Mouse (Mus musculus) kidney, postnatal 0 days (tissue): ENCODE results near the gene Wars2. TPM values are rescaled to one million over a fixed set of nuclear protein-coding genes. Genes with fewer than 3 reads are reported as not detected.

Experiments used
- ATAC-seq: fragments of 200-750 bp; cut with Nextera tagmentation; replicated peaks from 2 replicates; pipeline ENCODE4 v1.8.0; 2017; ENCODE audit warnings: low read depth, moderate number of reproducible peaks, moderate TSS enrichment, moderate library complexity; ENCODE audit not compliant: low FRiP score
- DNase-seq: peaks from one replicate; pipeline ENCODE4 v3.0.0-alpha.2; 2016; ENCODE audit warnings: low spot score
- H3K27ac ChIP-seq: fragments of 300-500 bp; sonication (generic); 2 replicates; pipeline ENCODE4 v1.5.1; 2014; ENCODE audit warnings: mild to moderate bottlenecking
- H3K27me3 ChIP-seq: fragments of 300-500 bp; sonication (generic); 2 replicates; pipeline ENCODE4 v1.6.1; 2014; ENCODE audit warnings: low read length, mixed read lengths; ENCODE audit not compliant: insufficient read depth
- H3K36me3 ChIP-seq: fragments of 300-500 bp; sonication (generic); 2 replicates; pipeline ENCODE4 v1.6.1; 2014; ENCODE audit warnings: low read length, mixed read lengths; ENCODE audit not compliant: insufficient read depth
- H3K4me1 ChIP-seq: fragments of 300-500 bp; sonication (generic); replicated peaks from 2 replicates; pipeline ENCODE4 v1.6.1; 2014; ENCODE audit warnings: antibody characterized with exemption, low read length, mixed read lengths; ENCODE audit not compliant: insufficient read depth
- H3K4me2 ChIP-seq: fragments of 300-500 bp; sonication (generic); 2 replicates; pipeline ENCODE4 v1.6.1; 2014; ENCODE audit warnings: mild to moderate bottlenecking, low read length, moderate library complexity, mixed read lengths
- H3K4me3 ChIP-seq: fragments of 300-500 bp; sonication (generic); replicated peaks from 2 replicates; pipeline ENCODE4 v1.5.1; 2014; ENCODE audit warnings: low read depth, low read length
- H3K9ac ChIP-seq: fragments of 300-500 bp; sonication (generic); 2 replicates; pipeline ENCODE4 v1.6.1; 2014; ENCODE audit warnings: low read depth, low read length
- H3K9me3 ChIP-seq: fragments of 300-500 bp; sonication (generic); replicated peaks from 2 replicates; pipeline ENCODE4 v1.6.1; 2016; ENCODE audit warnings: low read length, inconsistent platforms, mixed read lengths
- CTCF ChIP-seq: IDR thresholded peaks from 2 replicates; pipeline ENCODE4 v1.5.1; 2016; ENCODE audit warnings: antibody characterized with exemption, low read depth, mild to moderate bottlenecking, moderate library complexity
- WGBS: fragments of 180-500 bp; shearing (Covaris S2); extraction: QIAGEN DNeasy Blood & Tissue Kit; methylation state at CpG from one replicate; pipeline ENCODE4 v1.1.7; 2014; 5-methylcytosine and 5-hydroxymethylcytosine counted together
- polyA plus RNA-seq: library from polyadenylated mRNA; unstranded; fragments of >200 nt; fragmentation: Nextera tagmentation; extraction: Ambion mirVana; gene quantifications from 2 replicates; pipeline ENCODE4 v1.2.1, GENCODE M21; 2015

Wars2 gene
- polyA plus RNA-seq, 1 experiment from 2014 or later: 6.4 TPM

DNA sequence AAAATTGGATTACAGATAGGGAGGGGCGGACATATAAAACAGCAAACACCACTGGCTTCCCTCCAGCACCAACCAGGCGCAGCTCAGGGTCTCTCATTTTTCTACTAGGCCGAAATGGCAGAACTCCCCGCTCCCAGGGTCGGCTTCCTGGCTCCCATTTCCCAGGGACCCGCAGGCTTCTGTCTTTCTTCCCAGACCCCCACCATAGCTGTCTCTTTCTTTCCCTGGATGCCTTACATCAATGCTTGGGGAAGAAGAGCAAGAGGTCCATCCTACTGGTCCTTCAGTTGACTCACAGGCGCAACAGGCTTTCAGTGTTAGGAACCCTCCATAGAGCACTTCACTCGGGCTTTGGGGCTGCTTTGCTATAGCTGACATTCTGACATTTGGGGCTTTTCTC lies 101.6 kb downstream of the Wars2 start:
- no peak overlapping the region for H3K4me2 ChIP-seq
- H3K27me3 ChIP-seq: peaks cover 70% of the 10 kb centered on the region
- no peaks in the 10 kb centered on the region for H3K36me3 ChIP-seq
- TF ChIP-seq CTCF: no peak
- H3K9me3 ChIP-seq: no peaks in the 10 kb centered on the region
- no peak for DNase-seq
- H3K27ac ChIP-seq: no peak overlapping the region
- ATAC-seq: no peak
- no peak overlapping the region for H3K4me3 ChIP-seq
- H3K4me1 ChIP-seq: no peaks in the 10 kb centered on the region
- H3K9ac ChIP-seq: no peak overlapping the region
- WGBS: 3% methylated on average over 8 of the region's 8 CpGs

DNA sequence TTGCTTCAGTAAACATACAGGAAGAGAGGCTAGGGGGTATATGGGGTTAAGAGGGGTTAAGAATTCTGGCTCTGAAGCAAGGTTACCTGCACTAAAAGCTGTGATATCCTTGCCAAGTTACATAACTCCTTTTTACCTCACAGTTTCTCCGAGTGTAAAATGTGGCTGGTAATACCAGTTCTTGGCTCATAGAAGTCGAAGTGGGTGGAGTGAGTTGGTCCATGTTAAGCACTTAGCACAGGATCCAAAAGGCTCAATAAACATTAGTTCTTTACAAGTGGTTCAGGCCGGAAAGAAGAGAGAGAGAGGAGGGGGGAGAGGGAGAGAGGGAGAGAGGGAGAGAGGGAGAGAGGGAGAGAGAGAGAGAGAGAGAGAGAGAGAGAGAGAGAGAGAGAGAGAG lies 104.5 kb downstream of the Wars2 start:
- Histone ChIP-seq H3K27ac (no peak overlapping the region), H3K4me1 (no peaks in the 10 kb centered on the region), H3K27me3 (peaks cover 72% of the 10 kb centered on the region), H3K9ac (no peak overlapping the region), H3K4me3 (no peak overlapping the region), H3K4me2 (no peak overlapping the region), H3K36me3 (no peaks in the 10 kb centered on the region), H3K9me3 (no peaks in the 10 kb centered on the region)
- ATAC-seq (no peak), DNase-seq (no peak)
- WGBS: 4% methylated on average over 3 of the region's 3 CpGs
- no peak for TF ChIP-seq CTCF

DNA sequence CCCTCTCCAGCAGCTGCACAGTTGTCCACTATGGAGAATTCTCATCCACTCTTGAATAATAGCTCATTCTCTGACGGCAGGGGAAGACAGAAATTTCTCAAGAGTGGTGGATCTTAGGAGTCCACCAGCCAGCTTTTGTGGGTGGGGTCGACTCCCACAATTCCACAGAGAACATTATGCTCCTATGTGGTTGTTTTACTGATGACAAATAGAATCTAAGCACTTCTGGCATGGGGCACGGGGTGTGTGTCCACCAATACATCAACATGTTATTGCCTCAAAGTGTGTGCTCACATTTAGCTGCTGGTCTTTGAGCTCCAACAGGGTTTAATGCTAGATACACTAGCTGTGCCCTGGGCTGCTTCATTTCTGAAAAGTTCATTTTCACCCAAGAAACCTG lies 105.8 kb downstream of the Wars2 start:
- Histone ChIP-seq H3K27ac (no peak overlapping the region), H3K4me1 (no peaks in the 10 kb centered on the region), H3K4me3 (no peak overlapping the region), H3K4me2 (no peak overlapping the region), H3K9me3 (no peaks in the 10 kb centered on the region), H3K27me3 (peaks cover 80% of the 10 kb centered on the region), H3K36me3 (no peaks in the 10 kb centered on the region), H3K9ac (no peak overlapping the region)
- no peak for DNase-seq
- no peak for ATAC-seq
- no peak for TF ChIP-seq CTCF
- 25% methylated on average over 3 of the region's 3 CpGs for WGBS

DNA sequence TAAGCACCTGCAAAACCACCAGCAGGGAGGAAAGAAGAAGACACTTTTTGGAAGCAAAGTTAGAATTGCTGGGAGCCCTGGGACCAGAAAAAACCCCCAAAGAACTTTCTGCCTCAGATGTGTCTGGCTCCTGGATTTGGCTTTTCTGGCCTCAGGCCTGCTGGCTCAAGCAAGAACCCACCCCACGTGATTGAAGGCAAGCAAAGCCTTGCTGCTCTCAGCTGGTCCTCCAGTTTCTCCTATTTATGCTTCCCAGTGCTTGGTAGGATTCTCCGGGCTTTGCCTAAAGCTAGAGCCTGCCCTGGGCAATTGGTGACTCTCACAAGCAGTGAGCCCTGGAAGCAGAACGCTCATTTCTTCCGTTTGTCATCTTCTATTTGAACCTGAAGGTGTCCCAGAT lies 106.7 kb downstream of the Wars2 start:
- Histone ChIP-seq H3K27ac (no peak overlapping the region), H3K9me3 (no peaks in the 10 kb centered on the region), H3K4me3 (no peak overlapping the region), H3K4me2 (no peak overlapping the region), H3K27me3 (peaks cover 85% of the 10 kb centered on the region), H3K9ac (no peak overlapping the region), H3K36me3 (no peaks in the 10 kb centered on the region), H3K4me1 (no peaks in the 10 kb centered on the region)
- ATAC-seq (no peak), DNase-seq (no peak)
- no peak for TF ChIP-seq CTCF
- 3% methylated on average over 4 of the region's 4 CpGs for WGBS

DNA sequence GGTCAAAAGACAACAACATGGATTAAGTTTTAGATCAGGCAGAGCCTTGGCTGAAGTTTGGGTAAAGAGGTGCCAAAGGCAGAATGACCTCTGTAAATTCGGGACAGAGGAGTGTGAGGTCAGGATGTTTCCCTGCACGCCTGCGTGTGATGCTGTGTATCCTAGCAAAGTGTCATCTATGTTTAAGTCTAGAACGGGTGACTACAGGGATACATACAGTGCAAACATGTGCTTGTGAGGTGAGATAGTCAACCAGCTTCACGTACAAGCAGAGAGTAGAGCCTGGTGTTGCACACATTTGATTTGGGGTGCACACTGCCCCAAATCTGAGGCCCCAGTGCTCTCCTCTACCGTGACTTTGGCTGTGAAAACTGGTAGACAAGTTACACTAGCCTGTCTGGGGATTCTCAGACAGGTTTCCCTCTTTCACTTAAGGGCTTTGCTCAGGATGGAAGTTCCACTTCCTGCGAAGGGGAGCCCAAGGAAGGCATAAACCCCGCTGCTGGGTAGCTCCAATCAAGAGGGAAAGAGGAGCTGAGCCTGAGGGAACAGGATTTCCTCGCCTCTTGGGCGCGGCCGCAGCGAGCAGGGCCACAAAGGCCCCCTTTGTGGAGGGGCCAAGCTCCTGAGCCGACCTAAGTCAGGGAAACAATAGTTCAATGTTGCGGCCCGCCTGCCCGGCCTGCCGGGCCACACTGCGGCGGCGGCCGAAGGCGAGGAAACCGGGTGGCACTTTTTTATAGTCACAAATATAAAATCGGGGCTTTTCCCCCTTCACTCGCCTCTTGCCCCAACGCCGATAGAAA lies 107.3 kb downstream of the Wars2 start:
- no peaks in the 10 kb centered on the region for H3K36me3 ChIP-seq
- no peak overlapping the region for H3K27ac ChIP-seq
- no peaks in the 10 kb centered on the region for H3K4me1 ChIP-seq
- no peak overlapping the region for H3K4me2 ChIP-seq
- DNase-seq (no peak), ATAC-seq (no peak)
- H3K27me3 ChIP-seq: peaks cover 85% of the 10 kb centered on the region
- TF ChIP-seq CTCF: no peak
- WGBS: 2% methylated on average over 28 of the region's 28 CpGs
- no peak overlapping the region for H3K9ac ChIP-seq
- no peak overlapping the region for H3K4me3 ChIP-seq
- H3K9me3 ChIP-seq: no peaks in the 10 kb centered on the region

GRCm38 (mm10) chr3:99248831-99249550 lies 108.1 kb downstream of the Wars2 start:
- Histone ChIP-seq H3K4me3 (no peak overlapping the region), H3K4me2 (no peak overlapping the region), H3K9me3 (no peaks in the 10 kb centered on the region), H3K9ac (no peak overlapping the region), H3K27me3 (peaks cover 86% of the 10 kb centered on the region), H3K36me3 (no peaks in the 10 kb centered on the region), H3K4me1 (peaks cover 6% of the 10 kb centered on the region), H3K27ac (no peak overlapping the region)
- TF ChIP-seq CTCF: no peak
- ATAC-seq: no peak
- 1% methylated on average over 25 of the region's 25 CpGs for WGBS
- DNase-seq: no peak
